21 mouse cellular contexts compared by ENCODE assay signal in the genomic region with DNA sequence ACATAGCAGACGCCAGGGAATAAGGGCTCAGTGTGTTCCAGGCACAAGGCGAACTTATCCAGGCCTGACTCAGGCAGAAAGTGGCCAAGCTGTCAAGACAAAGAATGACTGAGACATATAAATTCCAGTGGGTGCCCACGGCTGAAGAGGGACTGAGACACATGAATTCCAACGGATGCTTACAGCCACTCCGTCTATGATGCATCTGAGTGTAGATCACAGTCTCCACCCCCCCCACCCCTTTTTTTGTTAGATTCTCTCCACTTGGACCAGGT. TPM values are rescaled to one million over a fixed set of nuclear protein-coding genes. Genes with fewer than 3 reads are reported as not detected.
A peak's percentile ranks its signal among the peaks of the same experiment; 100 is the strongest.
DNase-seq lines count a peak whose midpoint lies in the region; ATAC-seq and TF ChIP-seq lines count a peak whose summit lies in the region.
"Had no signal": no experiment of that assay in that cellular context is flagged by ENCODE, and none has a peak within 500 bp of the region (broad histone marks: within the 10 kb centered on the region; RNA-seq: fewer than 3 reads in every experiment).

No protein-coding gene starts in this region.

- H3K4me3 ChIP-seq in hindbrain, embryonic 14.5 days (replicated peaks; ENCODE audit: low read length) = no peak overlapping the region
- H3K4me3 ChIP-seq in hindbrain, embryonic 10.5 days = no peak overlapping the region
- no peak overlapping the region for H3K4me3 ChIP-seq in lung, postnatal 0 days (ENCODE audit: low read depth, low read length)
- H3K4me3 ChIP-seq: embryonic facial prominence, embryonic 12.5 days; forebrain, embryonic 10.5 days; heart, embryonic 12.5 days; midbrain, embryonic 10.5 days had no signal

- whole genome bisulfite sequencing in hindbrain, embryonic 14.5 days = 83% methylated on average over 5 of the region's 5 CpGs
- WGBS in hindbrain, embryonic 10.5 days = 86% methylated on average over 5 of the region's 5 CpGs
- WGBS in lung, postnatal 0 days = 39% methylated on average over 5 of the region's 5 CpGs

- H3K9me3 ChIP-seq in hindbrain, embryonic 14.5 days (ENCODE audit: control insufficient read depth, low read length) = no peaks in the 10 kb centered on the region
- no peaks in the 10 kb centered on the region for H3K9me3 ChIP-seq in hindbrain, embryonic 10.5 days
- no peaks in the 10 kb centered on the region for H3K9me3 ChIP-seq in lung, postnatal 0 days (ENCODE audit: low read length)
- H3K9me3 ChIP-seq: embryonic facial prominence, embryonic 12.5 days; midbrain, embryonic 10.5 days had no signal

- H3K9ac ChIP-seq in hindbrain, embryonic 14.5 days = no peak overlapping the region
- H3K9ac ChIP-seq in lung, postnatal 0 days (replicated peaks; ENCODE audit: low read depth) = no peak overlapping the region
- H3K9ac ChIP-seq: embryonic facial prominence, embryonic 12.5 days; forebrain, postnatal 0 days; heart, embryonic 12.5 days had no signal

- no peak for TF ChIP-seq EP300 in lung, postnatal 0 days (IDR thresholded peaks at IDR 0.05)

- no peaks in the 10 kb centered on the region for H3K27me3 ChIP-seq in hindbrain, embryonic 14.5 days (ENCODE audit: control insufficient read depth, insufficient read depth, low read length)
- H3K27me3 ChIP-seq in hindbrain, embryonic 10.5 days (ENCODE audit: insufficient read depth, poor library complexity, severe bottlenecking) = no peaks in the 10 kb centered on the region
- H3K27me3 ChIP-seq in lung, postnatal 0 days (replicated peaks; ENCODE audit: insufficient read depth, low read length) = no peaks in the 10 kb centered on the region
- H3K27me3 ChIP-seq: embryonic facial prominence, embryonic 12.5 days; heart, embryonic 12.5 days had no signal

- ATAC-seq in hindbrain, embryonic 14.5 days (ENCODE audit: low FRiP score) = no peak
- peak; percentile 20; the same call in 1 of the 2 replicates for ATAC-seq in lung, postnatal 0 days

- no peak for DNase-seq in hindbrain, embryonic 14.5 days (ENCODE audit: low spot score)
- DNase-seq in hindbrain, embryonic 10.5 days (ENCODE audit: low spot score) = no peak
- no peak for DNase-seq in lung, postnatal 0 days (ENCODE audit: low spot score)
- DNase-seq in lung, adult 18-20 months = no peak
- DNase-seq in fibroblast of lung, adult 2 months (ENCODE audit: low read depth) = peak; percentile 68
- DNase-seq in right cerebral cortex, postnatal 25 days = no peak
- no peak for DNase-seq in frontal cortex, postnatal 10 days (ENCODE audit: low spot score in 2 of 2)
- DNase-seq: adrenal gland, adult 8-10 months; cerebellum, adult 9-11 months; forebrain, postnatal 0 days; heart, postnatal 36 days; kidney, adult 18-20 months had no signal

- H3K36me3 ChIP-seq in hindbrain, embryonic 14.5 days (replicated peaks; ENCODE audit: control insufficient read depth, insufficient read depth) = no peaks in the 10 kb centered on the region
- no peaks in the 10 kb centered on the region for H3K36me3 ChIP-seq in hindbrain, embryonic 10.5 days
- no peaks in the 10 kb centered on the region for H3K36me3 ChIP-seq in lung, postnatal 0 days (ENCODE audit: insufficient read depth, low read length)
- H3K36me3 ChIP-seq: embryonic facial prominence, embryonic 12.5 days; forebrain, embryonic 10.5 days; heart, embryonic 12.5 days; midbrain, embryonic 10.5 days had no signal

- no peak overlapping the region for H3K4me2 ChIP-seq in hindbrain, embryonic 14.5 days (replicated peaks)
- H3K4me2 ChIP-seq in lung, postnatal 0 days (replicated peaks; ENCODE audit: low read depth, low read length) = no peak overlapping the region
- H3K4me2 ChIP-seq: embryonic facial prominence, embryonic 12.5 days; heart, embryonic 12.5 days had no signal

- 0 out of 2 replicates have a peak overlapping the region, but pooled peaks have one; percentile 2 for H3K27ac ChIP-seq in hindbrain, embryonic 14.5 days
- no peak overlapping the region for H3K27ac ChIP-seq in hindbrain, embryonic 10.5 days
- H3K27ac ChIP-seq in lung, postnatal 0 days (ENCODE audit: low read length) = no peak overlapping the region; the same call in 1 of the 2 replicates
- H3K27ac ChIP-seq: embryonic facial prominence, embryonic 12.5 days; forebrain, embryonic 10.5 days; kidney, postnatal 0 days; macrophage; midbrain, embryonic 10.5 days; stomach, postnatal 0 days had no signal

- H3K4me1 ChIP-seq in hindbrain, embryonic 14.5 days (replicated peaks; ENCODE audit: control insufficient read depth, insufficient read depth, low read length) = no peaks in the 10 kb centered on the region
- H3K4me1 ChIP-seq in hindbrain, embryonic 10.5 days (replicated peaks) = no peaks in the 10 kb centered on the region
- H3K4me1 ChIP-seq in lung, postnatal 0 days (ENCODE audit: insufficient read depth, low read depth, low read length) = no peaks in the 10 kb centered on the region; the same call in 1 of the 2 replicates
- H3K4me1 ChIP-seq: embryonic facial prominence, embryonic 12.5 days; forebrain, embryonic 10.5 days; midbrain, embryonic 10.5 days had no signal

- TF ChIP-seq CTCF in lung, postnatal 0 days (IDR thresholded peaks at IDR 0.05) = no peak

RNA-seq across cellular contexts. Expression of gene Golph3, which starts 35.8 kb away (rescaled TPM):
- 96.9 and 112 TPM in 2 replicates for polyA plus RNA-seq in hindbrain, embryonic 14.5 days (2014; fragmentation: Nextera tagmentation; extraction: Ambion mirVana)
- polyA plus RNA-seq in hindbrain, embryonic 10.5 days (2016; fragmentation: Nextera tagmentation; extraction: Ambion mirVana) = 68.0 and 70.6 TPM in 2 replicates
- polyA plus RNA-seq in lung, postnatal 0 days (2015; fragmentation: Nextera tagmentation; extraction: Ambion mirVana) = 79.4 and 85.9 TPM in 2 replicates

RNA-seq across cellular contexts. Expression of gene 1810049J17Rik, which starts 36.2 kb away (rescaled TPM):
- 1.8 and 2.0 TPM in 2 replicates for polyA plus RNA-seq in hindbrain, embryonic 14.5 days (2014; fragmentation: Nextera tagmentation; extraction: Ambion mirVana)
- 0.76 and 1.3 TPM in 2 replicates for polyA plus RNA-seq in hindbrain, embryonic 10.5 days (2016; fragmentation: Nextera tagmentation; extraction: Ambion mirVana)
- polyA plus RNA-seq in lung, postnatal 0 days (2015; fragmentation: Nextera tagmentation; extraction: Ambion mirVana) = 0.33 and 1.1 TPM in 2 replicates
- polyA plus RNA-seq: brain, embryonic 14.5 days; cortical plate, adult 2 months; forebrain, embryonic 10.5 days had no signal
